Mouse (Mus musculus) heart, postnatal 0 days (tissue): ENCODE results near the gene Ssx2ip. TPM values are rescaled to one million over a fixed set of nuclear protein-coding genes. Genes with fewer than 3 reads are reported as not detected.

Experiments used
- ATAC-seq: fragments of 200-750 bp; cut with Nextera tagmentation; 2 replicates; pipeline ENCODE4 v1.8.0; 2017; ENCODE audit warnings: low read depth, moderate number of reproducible peaks, moderate library complexity; ENCODE audit not compliant: insufficient read depth
- DNase-seq: peaks from one replicate; pipeline ENCODE4 v3.0.0-alpha.2; 2016; ENCODE audit warnings: low spot score
- H3K27ac ChIP-seq: fragments of 300-500 bp; sonication (generic); 2 replicates; pipeline ENCODE4 v1.5.1; 2014; ENCODE audit warnings: low read depth, mild to moderate bottlenecking
- H3K27me3 ChIP-seq: fragments of 300-500 bp; sonication (generic); 2 replicates; pipeline ENCODE4 v1.6.1; 2014; ENCODE audit warnings: low read length, mixed read lengths; ENCODE audit not compliant: control insufficient read depth, insufficient read depth
- H3K36me3 ChIP-seq: fragments of 300-500 bp; sonication (generic); replicated peaks from 2 replicates; pipeline ENCODE4 v1.6.1; 2014; ENCODE audit warnings: low read length, mixed read lengths; ENCODE audit not compliant: control insufficient read depth, insufficient read depth
- H3K4me1 ChIP-seq: fragments of 300-500 bp; sonication (generic); 2 replicates; pipeline ENCODE4 v1.6.1; 2014; ENCODE audit warnings: antibody characterized with exemption; ENCODE audit not compliant: control insufficient read depth, insufficient read depth
- H3K4me2 ChIP-seq: fragments of 300-500 bp; sonication (generic); 2 replicates; pipeline ENCODE4 v1.6.1; 2014; ENCODE audit warnings: low read depth, mild to moderate bottlenecking, low read length, moderate library complexity
- H3K4me3 ChIP-seq: fragments of 300-500 bp; sonication (generic); 2 replicates; pipeline ENCODE4 v1.5.1; 2014; ENCODE audit warnings: low read depth, low read length
- H3K9ac ChIP-seq: fragments of 300-500 bp; sonication (generic); replicated peaks from 2 replicates; pipeline ENCODE4 v1.6.1; 2014; ENCODE audit warnings: low read depth, low read length, mixed read lengths
- H3K9me3 ChIP-seq: fragments of 300-500 bp; sonication (generic); replicated peaks from 2 replicates; pipeline ENCODE4 v1.6.1; 2016; ENCODE audit warnings: low read length; ENCODE audit not compliant: control insufficient read depth
- CTCF ChIP-seq: IDR thresholded peaks from 2 replicates; pipeline ENCODE4 v1.5.1; 2016; ENCODE audit warnings: antibody characterized with exemption, control low read depth, low read depth
- EP300 ChIP-seq: IDR thresholded peaks from 2 replicates; pipeline ENCODE4 v1.6.1; 2016; ENCODE audit warnings: antibody characterized with exemption, low read depth
- WGBS: fragments of 180-500 bp; shearing (Covaris S2); extraction: QIAGEN DNeasy Blood & Tissue Kit; methylation state at CpG from one replicate; pipeline ENCODE4 v1.1.7; 2014; 5-methylcytosine and 5-hydroxymethylcytosine counted together
- polyA plus RNA-seq: library from polyadenylated mRNA; unstranded; fragments of >200 nt; fragmentation: Nextera tagmentation; extraction: Ambion mirVana; gene quantifications from 2 replicates; pipeline ENCODE4 v1.2.1, GENCODE M21; 2015
- total RNA-seq: library from RNA; depleted of rRNA; stranded (reverse); fragments of >200 nt; gene quantifications from 2 replicates; pipeline ENCODE4 v1.2.3, GENCODE M21; 2014; ENCODE audit warnings: low replicate concordance

Ssx2ip gene
- total and polyA plus RNA-seq, 2 experiments from 2014 or later = 6.4 to 7.6 TPM

DNA sequence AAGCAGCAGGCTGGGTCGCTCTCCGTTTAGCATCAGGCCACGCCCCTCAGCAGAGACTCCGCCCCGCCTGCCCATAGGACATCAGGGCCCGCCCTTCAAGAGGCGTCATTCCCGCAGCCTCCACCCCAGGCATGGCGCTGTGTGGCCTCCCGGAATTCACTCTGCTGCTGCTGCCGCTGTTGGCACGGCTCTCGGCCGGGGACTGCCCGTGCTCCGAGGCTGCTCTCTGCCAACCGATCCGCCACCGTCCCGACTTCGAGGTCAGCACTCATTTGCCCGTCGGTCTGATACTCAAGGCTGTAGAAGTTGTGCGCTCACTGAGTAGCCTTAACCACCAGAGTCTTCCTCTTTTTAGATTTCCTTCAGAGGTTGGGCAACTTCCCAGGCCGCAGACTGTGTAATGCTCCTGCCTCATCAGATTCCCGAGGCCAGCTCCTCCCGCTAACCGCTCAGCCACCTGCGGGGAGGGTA is 46.0 kb downstream of the Ssx2ip start:
- peak; percentile 93 for DNase-seq
- under 1% methylated on average over 29 of the region's 29 CpGs for WGBS
- TF ChIP-seq EP300 (no peak), CTCF (peak; percentile 30)
- Histone ChIP-seq H3K4me1 (peaks cover 8% of the 10 kb centered on the region), H3K9ac (peak overlapping the region; percentile 71), H3K9me3 (no peaks in the 10 kb centered on the region), H3K4me3 (peak overlapping the region; percentile 68), H3K36me3 (peaks cover 7% of the 10 kb centered on the region; the same call in 1 of the 2 replicates), H3K27ac (peak overlapping the region; percentile 85), H3K4me2 (peak overlapping the region; percentile 70), H3K27me3 (no peaks in the 10 kb centered on the region)
- ATAC-seq = peak; percentile 100

- no peak overlapping the region for H3K4me3 ChIP-seq
- no peaks in the 10 kb centered on the region for H3K9me3 ChIP-seq
- H3K4me2 ChIP-seq = peak overlapping the region; percentile 70; the same call in 1 of the 2 replicates
- TF ChIP-seq CTCF (no peak), EP300 (no peak)
- no peak overlapping the region for H3K27ac ChIP-seq
- 83% methylated on average over 5 of the region's 5 CpGs for WGBS
- peaks cover 11% of the 10 kb centered on the region; the same call in 1 of the 2 replicates for H3K36me3 ChIP-seq
- ATAC-seq (no peak), DNase-seq (no peak)
- H3K9ac ChIP-seq = no peak overlapping the region
- peaks cover 8% of the 10 kb centered on the region for H3K4me1 ChIP-seq
- no peaks in the 10 kb centered on the region for H3K27me3 ChIP-seq
Observed at GRCm38 (mm10) chr3:146451375-146451774, 46.9 kb downstream of the Ssx2ip start.

GRCm38 (mm10) chr3:146462939-146463338 is 58.5 kb downstream of the Ssx2ip start:
- ATAC-seq (no peak), DNase-seq (no peak)
- WGBS = 49% methylated on average over 2 of the region's 2 CpGs
- Histone ChIP-seq H3K9me3 (no peaks in the 10 kb centered on the region), H3K36me3 (0 out of 2 replicates have a peak, but pooled peaks cover 9% of the 10 kb centered on the region), H3K4me2 (no peak overlapping the region), H3K27me3 (no peaks in the 10 kb centered on the region), H3K4me3 (no peak overlapping the region), H3K4me1 (no peaks in the 10 kb centered on the region), H3K27ac (no peak overlapping the region), H3K9ac (no peak overlapping the region)
- TF ChIP-seq EP300 (no peak), CTCF (no peak)

DNA sequence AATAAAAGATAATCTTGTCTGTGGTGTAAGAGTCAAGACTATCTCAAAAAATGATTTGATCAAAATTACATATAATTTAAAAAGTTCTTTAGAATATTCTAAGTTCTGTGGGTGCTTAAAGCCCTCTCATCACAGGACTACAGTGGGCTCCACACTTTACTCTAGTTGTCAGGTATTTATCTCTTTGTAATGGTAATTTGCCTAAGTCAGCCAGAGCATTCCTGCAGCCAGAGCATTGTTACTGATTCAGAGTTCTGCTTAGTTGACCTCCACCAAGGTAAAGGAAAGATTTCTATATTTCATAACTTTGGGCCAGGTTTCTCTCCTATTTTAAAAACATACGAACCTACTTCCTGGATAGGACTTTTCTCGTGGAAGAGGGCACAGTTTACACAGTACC is 64.8 kb downstream of the Ssx2ip start:
- TF ChIP-seq EP300 (no peak), CTCF (no peak)
- WGBS = 78% methylated on average over 2 of the region's 2 CpGs
- Histone ChIP-seq H3K4me3 (no peak overlapping the region), H3K9me3 (no peaks in the 10 kb centered on the region), H3K27ac (no peak overlapping the region), H3K36me3 (0 out of 2 replicates have a peak, but pooled peaks cover 8% of the 10 kb centered on the region), H3K4me2 (no peak overlapping the region), H3K4me1 (no peaks in the 10 kb centered on the region), H3K9ac (no peak overlapping the region), H3K27me3 (no peaks in the 10 kb centered on the region)
- no peak for DNase-seq
- ATAC-seq = no peak

- ATAC-seq (no peak), DNase-seq (no peak)
- H3K27me3 ChIP-seq = no peaks in the 10 kb centered on the region
- H3K4me2 ChIP-seq = no peak overlapping the region
- no peak overlapping the region for H3K27ac ChIP-seq
- no peak overlapping the region for H3K4me3 ChIP-seq
- WGBS = 77% methylated on average over 4 of the region's 4 CpGs
- TF ChIP-seq CTCF (no peak), EP300 (no peak)
- H3K9me3 ChIP-seq = no peaks in the 10 kb centered on the region
- no peaks in the 10 kb centered on the region for H3K36me3 ChIP-seq
- no peak overlapping the region for H3K9ac ChIP-seq
- no peaks in the 10 kb centered on the region for H3K4me1 ChIP-seq
Observed at GRCm38 (mm10) chr3:146472657-146473056, 68.2 kb downstream of the Ssx2ip start.

DNA sequence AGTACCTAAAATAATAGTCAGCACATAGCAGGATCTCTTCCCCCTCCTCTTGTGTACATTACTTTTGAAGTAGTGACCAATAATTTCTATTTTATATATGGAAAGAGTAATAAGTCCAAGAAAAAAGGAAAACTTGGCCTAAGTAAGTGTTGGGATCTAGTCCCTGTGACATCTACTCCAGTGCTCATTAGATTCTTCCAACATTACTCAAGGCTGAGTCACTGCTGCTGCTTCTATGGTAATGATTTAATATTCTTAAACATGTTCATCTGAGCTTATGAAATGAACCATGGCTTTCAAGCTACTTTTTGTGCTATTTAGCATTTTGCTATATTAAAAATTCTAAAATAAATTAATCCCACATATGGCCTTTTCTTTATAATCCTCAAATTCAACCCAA is 69.3 kb downstream of the Ssx2ip start:
- H3K27ac ChIP-seq = no peak overlapping the region
- H3K4me3 ChIP-seq = no peak overlapping the region
- TF ChIP-seq CTCF (no peak), EP300 (no peak)
- no peak for DNase-seq
- no peak for ATAC-seq
- no peaks in the 10 kb centered on the region for H3K27me3 ChIP-seq
- no peaks in the 10 kb centered on the region for H3K9me3 ChIP-seq
- no peak overlapping the region for H3K4me2 ChIP-seq
- no peaks in the 10 kb centered on the region for H3K36me3 ChIP-seq
- no peaks in the 10 kb centered on the region for H3K4me1 ChIP-seq
- H3K9ac ChIP-seq = no peak overlapping the region
